Mouse (Mus musculus): ENCODE data around the gene Gdf9.

DNA sequence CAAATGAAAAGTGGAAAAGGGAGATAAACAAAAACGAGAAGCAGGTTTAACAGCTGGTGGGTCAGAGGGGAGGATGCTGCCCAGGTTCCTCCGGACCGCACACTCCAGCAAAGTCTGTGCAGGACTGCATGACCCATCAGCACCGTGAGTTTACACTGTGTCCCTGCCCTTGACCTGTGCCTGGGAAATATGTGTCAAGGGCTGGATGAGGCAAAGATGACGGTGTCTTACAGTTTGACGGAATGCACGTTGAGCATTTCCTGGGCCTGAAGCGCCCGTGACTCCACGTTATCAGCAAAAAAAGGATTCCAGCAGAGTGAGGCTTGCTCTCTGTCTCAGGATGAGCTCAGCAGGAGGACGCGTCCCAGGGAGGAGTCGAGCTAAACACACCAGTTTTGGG lies 14.7 kb downstream of the Gdf9 start:
- TF ChIP-seq CTCF (IDR thresholded peaks at IDR 0.05; ENCODE audit: extremely low read depth, insufficient read depth, low read length): no peak
- no peak for TF ChIP-seq POLR2A (IDR thresholded peaks at IDR 0.05; ENCODE audit: extremely low read depth, insufficient read depth, low read length)
